Mouse (Mus musculus): Measurements from ENCODE around the gene Pdxdc1.
"Not testable (repeated sequence)": the region's sequence is repeated elsewhere in the genome, so short reads cannot be mapped to it uniquely, and the experiment has no call there.

Pdxdc1 gene

DNA sequence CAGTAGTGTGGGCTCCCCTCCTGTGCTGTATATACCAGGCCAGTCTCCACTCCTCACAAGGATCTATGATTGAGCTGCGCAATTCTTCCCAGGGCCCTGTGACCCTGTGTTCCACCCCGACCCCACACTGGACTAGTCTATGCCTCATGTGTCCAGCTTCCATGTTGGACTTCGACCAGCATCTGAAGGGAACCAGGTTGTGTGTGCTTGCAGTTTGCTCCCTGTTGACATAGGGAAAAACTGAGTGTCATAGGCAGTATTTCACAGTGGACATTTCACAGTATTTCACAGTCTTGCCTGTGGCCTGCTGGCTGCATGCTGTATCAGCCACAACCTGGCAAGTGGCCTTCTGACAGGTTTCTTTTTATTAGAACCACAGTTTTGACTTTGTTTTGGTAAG, 89.7 kb downstream of the Pdxdc1 start:
- no peak for DNase-seq (ENCODE audit: low spot score)

DNA sequence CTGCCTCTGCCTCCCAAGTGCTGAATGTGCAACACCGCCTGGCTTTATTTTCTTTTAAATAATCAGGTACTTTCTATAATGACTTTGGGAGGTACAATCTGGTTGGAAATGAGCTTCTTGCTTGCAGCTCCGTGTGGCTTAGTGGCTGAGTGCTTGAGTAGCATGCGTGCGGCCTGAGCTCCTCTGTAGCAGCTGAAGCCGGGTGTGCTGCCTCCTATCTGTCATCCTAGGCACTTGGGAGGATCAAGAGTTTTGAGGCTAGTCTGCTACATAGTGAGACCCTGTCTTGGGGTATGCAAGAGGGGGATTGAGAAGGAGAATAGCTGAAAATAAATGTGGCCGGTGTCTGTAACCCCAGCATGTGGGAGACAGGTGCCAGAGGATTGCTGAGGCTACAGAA, 90.8 kb downstream of the Pdxdc1 start:
- no peak for DNase-seq (ENCODE audit: low spot score)

DNA sequence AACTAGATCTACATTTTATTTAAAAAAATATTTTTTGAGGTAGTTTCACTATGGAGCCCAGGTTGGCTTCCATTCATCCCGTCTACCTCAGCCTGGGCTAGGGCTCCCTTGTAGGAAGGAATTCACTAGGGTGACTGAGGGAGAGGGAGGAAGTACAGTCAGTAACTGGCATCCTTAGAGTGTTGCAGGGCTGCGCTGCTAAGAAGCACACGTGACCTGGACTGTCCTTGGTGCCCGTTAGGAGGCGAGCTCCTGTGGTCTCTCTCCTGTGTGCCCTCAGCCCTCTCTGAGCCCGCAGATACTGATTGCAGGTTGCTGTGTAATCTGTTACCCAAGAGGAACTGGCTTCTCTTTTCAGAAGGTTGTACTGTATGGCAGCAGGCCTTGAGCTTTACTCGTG, 94.5 kb downstream of the Pdxdc1 start:
- no peak for DNase-seq (ENCODE audit: low spot score)

GRCm38 (mm10) chr16:13807616-13808015, 95.3 kb downstream of the Pdxdc1 start:
- no peak for DNase-seq (ENCODE audit: low spot score)

- DNase-seq (ENCODE audit: low spot score), result no peak
These were observed 98.3 kb downstream of the Pdxdc1 start for GRCm38 (mm10) chr16:13804666-13805065.

- DNase-seq (ENCODE audit: low spot score), result no peak
These were observed 101.7 kb downstream of the Pdxdc1 start for GRCm38 (mm10) chr16:13801231-13801630.

- no peak for DNase-seq (ENCODE audit: low spot score)
These were observed 106.2 kb downstream of the Pdxdc1 start for GRCm38 (mm10) chr16:13796746-13797175.

- not testable (repeated sequence) for DNase-seq (ENCODE audit: low spot score)
These were observed 109.5 kb downstream of the Pdxdc1 start for GRCm38 (mm10) chr16:13793441-13793840.

DNA sequence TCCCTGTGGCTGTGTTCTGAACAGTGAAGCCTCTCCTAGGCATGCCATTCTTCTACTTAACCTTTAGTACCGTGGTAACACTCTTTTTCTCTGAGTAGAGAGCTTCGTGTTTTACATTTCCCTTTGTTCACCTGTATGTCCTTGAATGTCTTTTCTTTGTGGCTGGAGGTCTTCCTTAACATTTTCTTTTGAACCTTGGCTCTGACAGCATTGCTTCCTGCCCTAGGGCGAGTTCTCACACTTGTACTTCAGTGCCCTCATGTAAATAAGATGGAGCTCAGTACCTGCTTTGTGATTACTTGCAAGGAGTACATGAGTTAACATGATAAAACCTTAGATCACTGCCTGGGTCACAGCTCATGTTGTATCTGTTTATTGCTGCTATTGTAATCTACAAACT, 117.0 kb downstream of the Pdxdc1 start:
- DNase-seq (ENCODE audit: low spot score), result no peak

All from embryo, embryonic 10.5 days (tissue).